Mouse (Mus musculus) c-Kit-positive CD71-positive TER-119-negative erythroid progenitor cells, embryonic 14.5 days (primary cell): ENCODE measurements around the gene Cers6.

ENCODE experiments used
- DNase-seq: peaks from one replicate; pipeline ENCODE4 v3.0.0-alpha.2; 2013; ENCODE audit warnings: low read depth

Gene Cers6

DNA sequence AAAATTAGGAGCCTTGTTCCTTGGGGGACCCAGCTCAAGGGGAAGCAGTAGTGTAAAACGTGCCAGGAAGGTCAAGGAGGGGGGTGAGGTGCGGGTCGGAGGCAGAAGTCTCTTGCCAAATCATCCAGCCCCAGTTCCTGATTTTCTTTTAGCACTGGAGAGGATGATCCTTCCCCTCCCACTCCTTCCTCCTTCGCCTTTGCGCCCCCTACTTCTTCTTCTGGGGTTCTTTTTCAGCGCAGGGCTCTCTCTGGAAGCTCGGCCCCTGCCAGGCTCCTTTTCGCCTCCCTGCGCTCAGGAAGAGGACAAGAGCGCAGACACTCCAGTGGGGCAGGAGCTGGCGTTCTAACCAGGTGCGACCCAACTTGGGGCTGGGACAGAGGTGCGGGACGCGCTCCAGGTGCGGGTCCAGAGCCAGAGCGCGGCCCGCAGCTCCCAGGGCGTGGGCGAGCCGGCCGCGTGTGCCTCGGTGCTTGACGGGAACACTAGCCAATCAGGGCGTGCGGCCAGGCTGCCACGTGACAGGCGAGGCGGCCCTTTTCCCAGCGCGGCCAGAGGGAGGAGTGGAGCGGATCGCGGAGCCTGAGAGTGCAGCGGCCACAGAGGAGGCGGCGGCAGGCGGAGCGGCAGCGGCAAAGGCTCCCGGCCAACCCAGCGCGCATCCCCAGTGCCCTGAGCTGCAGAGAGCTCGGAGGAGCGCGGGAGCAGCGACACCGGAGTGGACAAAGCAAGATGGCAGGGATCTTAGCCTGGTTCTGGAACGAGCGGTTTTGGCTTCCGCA, at the start of gene Cers6:
Gene Cers6, plus strand, starts transcription at position 538 of the 782 bp plus-strand sequence.
- DNase-seq: peak; percentile 71

DNA sequence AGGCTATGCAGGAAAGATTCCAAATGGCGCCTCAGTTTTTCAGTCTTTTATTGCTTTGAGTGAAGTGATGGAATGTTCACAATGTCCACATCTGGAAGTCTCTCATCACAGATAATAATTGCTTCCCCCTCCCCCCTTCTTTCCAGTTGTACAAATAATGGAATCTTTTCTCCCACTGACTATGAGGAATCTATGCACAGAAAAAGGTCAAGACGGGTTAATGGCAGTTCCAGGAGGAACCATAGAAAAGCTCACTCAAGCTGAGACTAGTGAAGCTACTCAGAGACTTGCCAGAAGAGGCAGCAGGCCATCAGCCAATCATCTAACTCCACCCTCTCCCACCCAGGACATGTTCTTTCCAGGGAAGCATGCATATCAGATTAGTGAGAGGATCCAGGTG, 46.8 kb upstream of the Cers6 start:
- DNase-seq: no peak

GRCm38 (mm10) chr2:68819040-68819439, 42.2 kb upstream of the Cers6 start:
- no peak for DNase-seq

DNA sequence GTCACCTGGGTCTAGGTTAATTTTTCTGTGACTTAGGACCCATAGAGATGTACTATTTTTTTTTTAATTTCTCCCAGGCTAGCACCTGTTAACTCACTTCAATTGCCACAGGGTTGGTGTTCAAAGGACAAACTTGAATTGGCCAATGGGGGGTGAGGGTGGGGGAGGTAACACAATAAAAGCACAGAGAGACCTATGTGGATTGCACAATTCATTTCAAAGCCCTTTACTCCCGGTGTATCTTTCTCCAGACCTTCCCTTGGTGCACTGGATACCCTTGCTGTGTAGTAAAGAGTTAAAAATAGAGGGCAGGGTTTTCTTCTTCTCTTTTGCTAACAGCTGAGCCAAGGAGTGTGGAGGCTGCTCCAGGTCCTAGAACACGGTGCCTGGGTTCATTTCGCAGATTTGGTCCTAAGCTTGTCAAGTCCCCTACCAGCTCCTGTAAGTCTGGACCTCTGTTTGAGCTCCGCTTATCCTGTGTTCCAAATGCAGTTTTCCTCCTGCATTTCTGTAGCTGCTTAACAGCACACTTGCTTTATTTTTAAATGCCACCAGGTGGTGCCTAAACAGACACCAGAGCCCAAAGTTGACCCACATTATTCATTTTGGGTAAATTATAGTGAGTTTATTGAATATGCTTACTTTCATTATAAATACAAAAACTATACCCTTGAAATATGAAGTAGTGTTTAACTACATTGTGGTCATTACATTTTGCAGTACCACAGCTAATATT, 38.9 kb upstream of the Cers6 start:
- DNase-seq: no peak

GRCm38 (mm10) chr2:68825326-68826020, 35.8 kb upstream of the Cers6 start:
- no peak for DNase-seq

DNA sequence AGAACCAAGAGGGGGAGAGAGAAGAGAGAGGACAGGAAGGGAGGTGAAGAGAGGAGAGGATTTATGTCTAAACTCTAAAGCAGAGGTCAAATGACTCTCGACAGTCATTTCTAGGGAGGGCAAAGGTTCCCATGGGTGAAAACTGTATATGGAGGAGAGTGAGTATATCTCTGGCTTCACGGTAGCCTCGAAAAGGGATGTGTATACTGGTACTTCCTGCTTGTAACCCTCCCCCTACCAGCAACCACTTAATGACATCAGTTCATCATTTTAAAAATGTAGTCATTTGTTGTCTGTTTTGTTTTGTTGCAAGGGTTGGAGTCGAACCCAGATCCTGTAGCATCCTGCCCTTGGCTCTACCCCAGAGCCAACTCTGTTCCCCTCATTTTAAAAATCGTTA, 17.9 kb upstream of the Cers6 start:
- no peak for DNase-seq

DNA sequence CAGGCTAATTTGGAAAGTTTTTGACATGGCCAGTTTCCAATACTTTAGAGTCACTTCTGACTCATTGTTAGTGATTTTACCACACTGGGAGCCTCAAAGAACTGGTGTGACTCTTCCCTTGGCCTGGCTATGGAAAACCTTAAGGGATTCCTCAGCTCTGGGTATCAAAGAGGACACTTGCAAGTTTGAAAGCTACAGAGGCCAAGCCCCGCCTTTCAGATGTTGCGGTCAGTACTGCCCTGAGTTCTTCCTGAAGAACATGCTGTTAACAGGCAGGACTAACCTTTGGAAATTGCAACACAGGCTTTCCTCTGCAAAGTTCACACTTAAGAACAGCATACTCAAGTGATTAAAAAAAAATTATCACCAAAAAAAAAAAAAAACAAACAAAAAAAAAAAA, 16.7 kb upstream of the Cers6 start:
- no peak for DNase-seq

DNA sequence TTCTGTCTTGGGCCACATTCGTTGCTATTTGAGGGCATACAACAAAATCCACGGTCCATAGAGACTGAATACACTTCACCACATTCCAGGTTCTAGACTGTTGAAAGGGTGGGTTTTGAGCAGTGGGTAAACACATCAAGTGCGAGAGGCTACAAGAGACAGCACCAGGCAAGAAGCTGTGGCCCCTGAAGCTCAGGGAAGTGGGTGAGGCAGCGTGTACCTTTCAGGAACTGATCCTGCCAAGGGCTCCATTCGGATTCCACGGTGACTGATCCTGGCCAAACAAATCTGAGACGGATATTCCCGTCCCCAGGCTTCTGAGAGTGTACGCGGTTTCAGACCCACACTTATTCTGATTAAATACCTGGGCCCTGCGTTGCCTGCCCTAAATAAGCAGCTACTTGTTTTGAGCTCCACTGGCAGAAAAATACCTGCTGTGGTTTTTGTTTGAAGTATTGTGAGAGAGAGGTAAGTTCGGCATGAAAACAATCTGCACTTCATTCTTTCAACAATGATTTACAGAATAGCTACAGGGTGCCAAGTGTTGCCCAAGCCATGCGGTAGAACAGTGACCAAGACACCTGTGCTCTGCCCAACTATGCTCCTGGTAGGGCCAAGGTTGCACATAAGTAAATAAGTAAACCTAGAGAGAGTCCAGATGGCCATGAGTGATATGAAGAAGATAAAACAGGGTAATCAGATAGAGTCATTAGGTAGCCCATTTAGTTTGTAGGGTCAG, 16.1 kb upstream of the Cers6 start:
- no peak for DNase-seq

DNA sequence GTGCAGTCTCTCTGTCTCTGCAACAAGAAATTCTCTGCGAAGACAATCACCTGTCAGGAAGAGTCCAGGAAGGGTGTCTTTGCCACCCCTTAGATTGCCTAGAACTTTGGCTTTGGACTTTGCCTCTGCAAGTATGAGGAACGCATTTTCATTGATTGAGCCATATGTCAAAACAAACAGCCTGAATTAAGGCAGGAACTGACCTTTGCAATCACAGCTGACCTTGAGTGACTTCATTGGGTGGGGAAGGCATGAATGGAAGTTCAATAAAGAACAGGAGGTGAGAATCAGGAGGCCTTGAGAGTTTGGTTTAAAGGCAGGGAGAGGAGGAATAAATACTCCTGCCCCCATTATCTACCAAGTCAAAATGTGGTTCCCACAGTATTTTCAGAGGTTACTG, 850 bp upstream of the Cers6 start:
- DNase-seq: no peak

DNA sequence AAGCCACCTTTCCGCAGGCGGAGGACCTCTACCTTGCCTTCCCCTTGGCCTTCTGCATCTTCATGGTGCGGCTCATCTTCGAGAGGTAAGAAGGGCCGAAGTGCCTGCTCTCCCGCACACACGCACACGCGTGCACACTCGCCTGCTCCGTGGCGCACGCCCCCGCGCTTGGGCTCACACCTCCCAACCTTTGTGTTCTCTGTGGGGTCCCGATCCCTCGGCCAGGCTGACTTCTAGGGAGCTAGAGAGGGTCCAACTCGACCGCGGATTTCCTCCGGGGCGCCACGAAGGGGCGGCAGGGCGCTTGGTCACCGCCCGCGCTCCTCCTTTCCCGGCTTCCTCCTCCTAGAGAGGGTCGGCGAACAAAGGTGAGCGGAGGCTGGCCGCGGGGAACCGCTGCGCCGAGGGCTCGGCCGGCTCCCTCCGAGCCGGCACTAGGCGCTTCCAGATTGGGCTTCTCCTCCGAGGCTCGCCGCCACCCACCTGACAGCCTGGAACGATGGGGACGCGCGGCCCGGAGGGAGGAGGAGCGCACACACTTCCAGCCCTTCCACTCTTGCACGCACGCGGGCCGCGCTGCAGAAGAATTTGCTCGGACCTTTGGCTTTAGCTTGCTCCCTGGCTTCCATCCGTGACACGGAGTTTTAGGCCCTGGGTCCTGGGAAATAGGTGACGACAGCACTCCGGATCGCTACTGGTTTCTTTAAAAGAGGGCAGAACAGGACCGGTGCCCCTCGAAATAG, 651 bp downstream of the Cers6 start:
- DNase-seq: no peak

GRCm38 (mm10) chr2:68862464-68863266, 1.4 kb downstream of the Cers6 start:
- DNase-seq: no peak

DNA sequence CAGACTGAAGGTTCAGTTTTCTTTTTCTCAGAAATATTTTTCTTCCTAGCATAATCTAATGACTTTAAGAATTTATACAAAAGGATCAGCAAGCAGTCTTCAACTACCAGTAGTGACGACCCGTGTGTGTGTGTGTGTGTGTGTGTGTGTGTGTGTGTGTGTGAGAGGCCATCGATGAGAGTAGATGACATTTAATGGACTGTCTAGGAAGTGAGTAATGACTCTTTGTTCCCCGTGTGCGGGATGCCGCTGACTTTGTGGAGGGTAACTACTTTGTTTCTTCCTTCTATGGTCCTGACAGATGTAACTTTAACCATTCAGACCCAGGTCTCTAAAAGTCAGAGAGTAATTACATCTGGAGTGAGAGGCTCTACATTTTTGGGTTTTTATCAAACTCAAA, 2.3 kb downstream of the Cers6 start:
- DNase-seq: no peak

- DNase-seq: no peak
Measured at GRCm38 (mm10) chr2:68864366-68864765, 3.1 kb downstream of the Cers6 start.

DNA sequence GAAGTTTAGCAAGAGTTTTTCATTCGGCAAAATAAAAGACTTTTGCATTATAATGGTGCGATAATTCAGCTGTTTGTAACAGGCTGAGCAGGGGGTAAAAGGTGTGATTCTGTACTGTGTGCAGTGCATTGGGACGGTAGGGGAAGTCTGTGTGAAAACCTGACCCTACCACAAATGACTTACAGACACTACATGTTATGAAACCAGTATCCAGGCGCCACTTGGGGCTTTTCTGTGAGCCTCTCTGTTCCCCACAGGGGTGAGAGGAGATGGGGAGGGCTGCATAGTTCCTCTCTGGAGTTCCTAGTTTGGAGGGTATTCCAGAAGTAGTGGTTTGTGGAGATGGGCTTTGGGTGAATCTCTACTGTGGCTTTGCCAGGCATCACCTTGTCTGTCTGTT, 5.9 kb downstream of the Cers6 start:
- DNase-seq: no peak

DNA sequence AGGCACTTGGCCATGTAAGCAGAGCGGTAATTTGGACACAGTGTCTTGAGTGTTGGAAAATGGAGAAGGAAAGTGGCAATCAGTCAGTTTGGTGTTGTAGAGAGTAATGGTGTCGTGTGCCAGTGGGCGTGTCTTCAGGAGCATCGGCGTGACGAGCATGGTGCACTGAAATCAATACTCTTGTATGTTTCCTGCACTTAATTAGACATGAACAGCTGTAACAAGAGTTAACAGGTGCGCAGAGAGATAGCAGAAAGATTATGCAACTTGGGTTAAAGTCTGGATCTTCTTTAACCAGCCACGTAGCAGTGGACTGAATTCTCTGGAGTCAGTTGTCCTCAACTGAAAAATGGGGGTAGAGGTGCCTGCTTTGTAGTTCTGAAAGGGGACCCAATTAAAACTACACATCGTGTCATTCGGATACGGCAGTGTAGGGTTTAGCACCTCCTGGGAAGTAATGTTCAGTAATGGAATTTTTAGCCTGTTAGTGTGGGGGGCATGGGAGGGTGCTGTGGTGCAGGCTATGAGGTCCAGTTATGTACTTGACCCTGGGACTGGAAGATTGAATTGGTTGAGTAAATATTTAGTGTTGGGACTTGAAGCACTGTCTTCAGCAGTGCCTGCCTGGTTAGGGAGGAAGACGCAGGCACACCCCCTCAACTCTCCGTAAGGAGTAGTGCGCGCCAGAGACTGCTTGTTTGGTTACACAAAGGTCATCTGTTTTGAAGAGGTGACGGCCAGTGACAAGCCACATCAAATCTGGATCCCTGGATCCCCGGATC, 9.9 kb downstream of the Cers6 start:
- no peak for DNase-seq

DNA sequence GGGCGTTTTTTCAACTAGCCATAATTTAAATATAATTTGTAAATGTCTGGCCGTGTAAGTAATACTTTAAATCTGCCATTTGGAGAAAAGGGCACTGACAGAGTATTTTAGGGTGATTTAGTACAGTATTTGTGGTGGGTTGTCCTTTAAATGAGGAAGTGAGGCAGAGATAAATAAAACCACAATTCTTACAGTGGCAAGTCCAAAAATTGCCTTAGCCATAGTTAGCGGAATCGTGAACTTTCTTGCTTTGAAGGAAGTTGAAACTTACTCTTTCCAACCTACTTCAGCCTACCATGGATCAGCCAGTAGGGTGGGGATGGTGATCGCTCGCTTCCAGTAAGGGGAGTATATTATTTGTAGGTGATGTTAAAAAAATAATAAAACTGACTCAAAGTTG, 11.8 kb downstream of the Cers6 start:
- no peak for DNase-seq

- DNase-seq: no peak
Measured at GRCm38 (mm10) chr2:68873653-68874441, 12.6 kb downstream of the Cers6 start.

- DNase-seq: no peak
Measured at GRCm38 (mm10) chr2:68874575-68874974, 13.3 kb downstream of the Cers6 start.

DNA sequence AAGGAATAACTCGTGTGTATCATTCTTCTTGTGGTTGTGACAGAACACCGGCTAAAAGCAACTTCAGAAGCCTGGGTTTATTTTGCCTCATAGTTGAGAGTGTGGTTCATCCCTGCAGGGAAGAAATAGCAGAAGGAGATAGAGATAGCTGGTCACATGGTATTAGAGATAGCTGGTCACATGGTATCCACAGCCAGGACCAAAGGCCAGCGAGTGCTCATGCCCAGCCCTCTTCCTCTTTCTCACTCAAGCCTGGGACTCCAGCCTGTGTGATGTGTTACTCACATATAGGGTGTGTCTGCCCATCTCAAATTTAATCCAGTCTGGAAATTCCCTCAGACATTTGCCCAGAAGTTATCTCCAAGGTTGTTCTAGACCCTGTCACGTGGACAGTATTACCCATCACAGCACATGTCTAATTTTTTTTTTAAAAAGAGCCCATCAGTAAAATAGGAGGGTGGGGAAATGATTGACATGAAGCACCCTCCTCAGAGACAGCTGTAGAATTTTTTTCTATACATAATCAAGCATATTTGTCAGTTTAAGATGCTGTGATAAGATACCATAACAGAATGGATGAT, 17.9 kb downstream of the Cers6 start:
- DNase-seq: no peak
